Mouse (Mus musculus): ENCODE data around the gene Atp2c2. TPM values are rescaled to one million over a fixed set of nuclear protein-coding genes. Genes with fewer than 3 reads are reported as not detected.

The Atp2c2 gene
- under 1 TPM; 0.02 to 0.25 TPM for polyA plus RNA-seq (2012; fragmentation: generic; extraction: Trizol)

GRCm38 (mm10) chr8:119699549-119700134 lies at the start of gene Atp2c2:
Gene Atp2c2, plus strand, starts transcription at chr8:119700009.

GRCm38 (mm10) chr8:119666219-119666951 lies 33.4 kb upstream of the Atp2c2 start, which contains the start of gene Wfdc1:
Gene Wfdc1, plus strand, starts transcription at chr8:119666365.

GRCm38 (mm10) chr8:119778263-119778662 lies 78.5 kb downstream of the Atp2c2 start, which contains the start of gene Tldc1:
Gene Tldc1, minus strand, starts transcription at chr8:119778416.

Other genes starting within 250 kb of the Atp2c2 start
- gene Slc38a8, start 198.3 kb upstream of the Atp2c2 start, polyA plus RNA-seq (2012; fragmentation: generic; extraction: Trizol), result under 1 TPM in 1 of 2 experiments, not detected in 1; 0.07 TPM
- 100 to 1,000 TPM in 1 of 2 experiments, 10 to 100 TPM in 1; 18.3 to 106 TPM for gene Mbtps1, start 141.3 kb upstream of the Atp2c2 start, polyA plus RNA-seq (2012; fragmentation: generic; extraction: Trizol)
- gene Hsdl1, start 124.8 kb upstream of the Atp2c2 start, polyA plus RNA-seq (2012; fragmentation: generic; extraction: Trizol), result 10 to 100 TPM in 1 of 2 experiments, 1 to 10 TPM in 1; 5.9 to 13.4 TPM
- gene Dnaaf1, start 124.8 kb upstream of the Atp2c2 start, polyA plus RNA-seq (2012; fragmentation: generic; extraction: Trizol), result under 1 TPM; 0.02 to 0.11 TPM
- 1 to 10 TPM; 4.8 to 9.1 TPM for gene Taf1c, start 94.8 kb upstream of the Atp2c2 start, polyA plus RNA-seq (2012; fragmentation: generic; extraction: Trizol)
- not detected for gene Adad2, start 87.3 kb upstream of the Atp2c2 start, polyA plus RNA-seq (2012; fragmentation: generic; extraction: Trizol)
- not detected for gene Kcng4, start 64.3 kb upstream of the Atp2c2 start, polyA plus RNA-seq (2012; fragmentation: generic; extraction: Trizol)
- gene Wfdc1, start 33.6 kb upstream of the Atp2c2 start, polyA plus RNA-seq (2012; fragmentation: generic; extraction: Trizol), result under 1 TPM; 0.02 to 0.04 TPM
- 1 to 10 TPM; 5.4 to 9.2 TPM for gene Tldc1, start 78.4 kb downstream of the Atp2c2 start, polyA plus RNA-seq (2012; fragmentation: generic; extraction: Trizol)
- gene Cotl1, start 140.5 kb downstream of the Atp2c2 start, polyA plus RNA-seq (2012; fragmentation: generic; extraction: Trizol), result 100 to 1,000 TPM in 1 of 2 experiments, 10 to 100 TPM in 1; 44.9 to 128 TPM
- 1 to 10 TPM; 1.9 to 7.7 TPM for gene Klhl36, start 162.3 kb downstream of the Atp2c2 start, polyA plus RNA-seq (2012; fragmentation: generic; extraction: Trizol)
- 10 to 100 TPM; 66.0 to 78.8 TPM for gene Usp10, start 210.4 kb downstream of the Atp2c2 start, polyA plus RNA-seq (2012; fragmentation: generic; extraction: Trizol)
- 1 to 10 TPM; 4.1 to 9.5 TPM for gene Gm20388, start 210.8 kb downstream of the Atp2c2 start, polyA plus RNA-seq (2012; fragmentation: generic; extraction: Trizol)

Measured in C3H10T1/2 (cell line).